Mouse (Mus musculus) megakaryocyte, embryonic 14.5 days (primary cell): Measurements from ENCODE around the gene Ddc.

Experiments used
- FLI1 ChIP-seq: IDR thresholded peaks from 2 replicates; pipeline ENCODE4 v1.6.1; 2012; ENCODE audit warnings: low read length, inconsistent platforms, mixed read lengths
- GATA1 ChIP-seq: IDR thresholded peaks from 3 replicates; pipeline ENCODE4 v1.6.1; 2012; ENCODE audit warnings: mixed read lengths, low read length, inconsistent platforms, borderline replicate concordance

- TF ChIP-seq GATA1 (no peak), FLI1 (no peak)
Measured at GRCm38 (mm10) chr11:11808035-11808819, 89.7 kb downstream of the Ddc start.
